Mouse (Mus musculus) hindbrain, embryonic 15.5 days (tissue): ENCODE results near the gene Abcc4. TPM values are rescaled to one million over a fixed set of nuclear protein-coding genes. Genes with fewer than 3 reads are reported as not detected.

ENCODE experiments used
- ATAC-seq: fragments of 200-750 bp; cut with Nextera tagmentation; 2 replicates; pipeline ENCODE4 v1.8.0; 2017; ENCODE audit warnings: low read depth, moderate number of reproducible peaks, moderate TSS enrichment; ENCODE audit not compliant: low FRiP score
- H3K27ac ChIP-seq: fragments of 300-500 bp; sonication (generic); replicated peaks from 2 replicates; pipeline ENCODE4 v1.5.1; 2015; ENCODE audit warnings: mild to moderate bottlenecking, inconsistent platforms
- H3K27me3 ChIP-seq: fragments of 300-500 bp; sonication (generic); 2 replicates; pipeline ENCODE4 v1.6.1; 2015; ENCODE audit warnings: control low read depth, inconsistent platforms
- H3K36me3 ChIP-seq: fragments of 300-500 bp; sonication (generic); 2 replicates; pipeline ENCODE4 v1.6.1; 2015; ENCODE audit warnings: control low read depth, inconsistent platforms
- H3K4me1 ChIP-seq: fragments of 300-500 bp; sonication (generic); replicated peaks from 2 replicates; pipeline ENCODE4 v1.6.1; 2015; ENCODE audit warnings: control low read depth, inconsistent platforms
- H3K4me2 ChIP-seq: fragments of 300-500 bp; sonication (generic); 2 replicates; pipeline ENCODE4 v1.6.1; 2015; ENCODE audit warnings: moderate library complexity, mild to moderate bottlenecking, inconsistent platforms
- H3K4me3 ChIP-seq: fragments of 300-500 bp; sonication (generic); 2 replicates; pipeline ENCODE4 v1.5.1; 2015; ENCODE audit warnings: mild to moderate bottlenecking, inconsistent platforms
- H3K9ac ChIP-seq: fragments of 300-500 bp; sonication (generic); 2 replicates; pipeline ENCODE4 v1.6.1; 2015; ENCODE audit warnings: inconsistent platforms
- H3K9me3 ChIP-seq: fragments of 300-500 bp; sonication (generic); 2 replicates; pipeline ENCODE4 v1.6.1; 2016; ENCODE audit warnings: control low read depth, inconsistent platforms
- WGBS: fragments of 180-500 bp; shearing (Covaris S2); methylation state at CpG from one replicate; pipeline ENCODE4 v1.1.7; 2015; 5-methylcytosine and 5-hydroxymethylcytosine counted together
- polyA plus RNA-seq: library from polyadenylated mRNA; unstranded; fragments of >200 nt; fragmentation: Nextera tagmentation; extraction: Ambion mirVana; gene quantifications from 2 replicates; pipeline ENCODE4 v1.2.1, GENCODE M21; 2015

Gene Abcc4
- polyA plus RNA-seq, 1 experiment from 2014 or later: 2.3 TPM

DNA sequence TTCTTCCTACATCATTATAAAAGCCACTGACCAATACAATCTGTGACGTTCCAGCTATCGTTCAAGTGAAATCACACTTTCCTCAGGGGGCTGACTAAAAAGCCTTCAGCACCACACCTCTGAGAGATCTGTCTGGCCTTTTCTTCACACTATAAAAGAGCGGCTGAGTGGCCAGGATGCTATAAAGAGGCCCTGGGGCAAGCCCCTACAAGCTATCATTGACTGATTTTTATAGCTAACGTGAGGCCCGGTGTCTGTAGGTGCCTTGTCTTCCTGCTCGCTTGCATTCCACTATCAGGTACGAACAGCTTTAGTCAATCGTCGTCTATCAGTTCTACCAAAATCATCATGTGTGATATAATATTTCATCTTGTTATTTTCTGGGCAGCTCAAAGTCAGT lies 92.3 kb downstream of the Abcc4 start:
- H3K9ac ChIP-seq: no peak overlapping the region
- H3K27ac ChIP-seq: no peak overlapping the region
- no peaks in the 10 kb centered on the region for H3K27me3 ChIP-seq
- no peak for ATAC-seq
- no peak overlapping the region for H3K4me2 ChIP-seq
- H3K36me3 ChIP-seq: no peaks in the 10 kb centered on the region
- H3K4me3 ChIP-seq: no peak overlapping the region
- no peaks in the 10 kb centered on the region for H3K9me3 ChIP-seq
- H3K4me1 ChIP-seq: no peaks in the 10 kb centered on the region
- whole genome bisulfite sequencing: 78% methylated on average over 9 of the region's 9 CpGs

DNA sequence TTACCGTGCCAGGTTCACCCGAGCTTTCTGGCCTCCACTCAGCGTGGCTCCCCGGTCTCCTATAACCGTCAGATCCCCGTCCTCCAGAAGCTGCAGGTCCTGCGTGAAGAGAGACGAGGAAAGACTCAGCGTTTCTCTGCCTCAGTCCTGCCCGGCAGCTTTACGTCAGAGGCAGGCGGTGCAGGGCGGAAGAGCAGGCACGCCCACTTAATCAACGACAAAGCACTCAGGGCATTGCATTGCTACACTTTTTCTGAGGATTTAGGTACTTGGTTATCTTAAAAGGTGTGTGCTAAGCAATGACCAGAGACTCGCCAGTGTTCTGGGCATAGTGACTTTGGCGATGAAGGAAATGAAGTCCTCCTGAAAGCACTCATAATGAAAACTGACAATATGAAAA lies 94.3 kb downstream of the Abcc4 start:
- Histone ChIP-seq H3K9ac (no peak overlapping the region), H3K4me1 (no peaks in the 10 kb centered on the region), H3K4me3 (no peak overlapping the region), H3K27me3 (no peaks in the 10 kb centered on the region), H3K9me3 (no peaks in the 10 kb centered on the region), H3K36me3 (no peaks in the 10 kb centered on the region), H3K4me2 (no peak overlapping the region), H3K27ac (no peak overlapping the region)
- no peak for ATAC-seq
- WGBS: 86% methylated on average over 17 of the region's 17 CpGs

- Histone ChIP-seq H3K4me1 (no peaks in the 10 kb centered on the region), H3K27ac (no peak overlapping the region), H3K9me3 (no peaks in the 10 kb centered on the region), H3K36me3 (no peaks in the 10 kb centered on the region), H3K4me3 (no peak overlapping the region), H3K9ac (no peak overlapping the region), H3K4me2 (no peak overlapping the region), H3K27me3 (no peaks in the 10 kb centered on the region)
- WGBS: 97% methylated on average over 11 of the region's 11 CpGs
- ATAC-seq: no peak
Measured at GRCm38 (mm10) chr14:118610786-118611185, 95.2 kb downstream of the Abcc4 start.

DNA sequence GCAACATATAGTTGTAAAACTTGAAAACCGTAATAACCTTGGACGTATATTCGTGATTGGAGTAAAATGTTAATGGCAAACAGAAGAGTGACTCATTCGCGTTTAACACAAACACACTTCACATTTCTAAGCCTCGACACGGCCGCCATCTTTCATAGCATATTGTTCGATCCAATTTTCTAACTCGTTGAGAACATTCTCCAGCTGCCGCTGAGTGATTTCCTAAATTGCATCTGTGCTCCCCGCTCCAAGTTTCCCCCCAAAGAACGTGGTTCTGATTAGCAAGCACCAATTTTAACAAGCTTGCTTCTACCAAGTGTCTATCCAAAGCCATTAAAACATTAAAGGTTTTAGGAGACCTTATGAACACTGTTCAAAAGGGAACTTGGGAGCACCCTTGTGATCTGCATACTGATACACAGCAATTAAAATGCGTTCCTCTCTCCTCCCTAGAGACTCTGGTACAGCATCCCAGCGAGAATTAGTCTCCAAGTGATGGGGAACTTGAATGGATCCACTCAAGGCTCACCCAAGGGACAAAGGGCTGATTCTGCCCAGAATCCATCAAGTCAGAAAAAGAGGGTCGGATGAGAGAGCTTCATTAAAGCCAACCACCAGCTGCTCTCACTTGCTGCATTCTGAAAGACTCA lies 97.1 kb downstream of the Abcc4 start:
- no peak overlapping the region for H3K4me2 ChIP-seq

DNA sequence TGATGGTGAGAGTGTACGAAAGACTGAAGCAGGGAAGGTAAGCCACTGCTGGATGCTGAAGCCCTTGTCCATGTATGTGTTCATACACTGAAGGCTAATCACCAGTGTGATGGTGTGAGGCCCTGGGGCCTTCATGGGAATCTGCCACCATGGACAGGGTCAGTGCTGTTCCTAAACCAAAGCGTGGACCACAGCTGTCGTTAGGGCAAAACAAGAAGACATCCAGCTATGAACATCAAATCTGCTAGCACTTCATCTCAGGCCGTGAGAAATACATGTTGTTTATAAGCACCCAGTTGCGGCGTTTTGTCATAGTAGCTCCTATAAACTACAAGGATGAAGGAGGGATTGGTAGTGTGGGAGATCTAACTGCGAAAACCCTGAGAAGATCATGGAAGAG lies 97.7 kb downstream of the Abcc4 start:
- no peak overlapping the region for H3K4me2 ChIP-seq
- no peak overlapping the region for H3K4me3 ChIP-seq
- WGBS: 95% methylated on average over 7 of the region's 7 CpGs
- no peaks in the 10 kb centered on the region for H3K27me3 ChIP-seq
- no peak for ATAC-seq
- H3K9me3 ChIP-seq: no peaks in the 10 kb centered on the region
- H3K9ac ChIP-seq: no peak overlapping the region
- no peaks in the 10 kb centered on the region for H3K36me3 ChIP-seq
- no peaks in the 10 kb centered on the region for H3K4me1 ChIP-seq
- H3K27ac ChIP-seq: no peak overlapping the region

More for the DNA sequence above, 97.1 kb downstream of the Abcc4 start:
- Histone ChIP-seq H3K4me3 (no peak overlapping the region), H3K9ac (no peak overlapping the region), H3K27ac (no peak overlapping the region), H3K27me3 (no peaks in the 10 kb centered on the region), H3K4me1 (no peaks in the 10 kb centered on the region), H3K9me3 (no peaks in the 10 kb centered on the region), H3K36me3 (no peaks in the 10 kb centered on the region)
- ATAC-seq: peak; percentile 32
- WGBS: 66% methylated on average over 16 of the region's 16 CpGs

- Histone ChIP-seq H3K4me2 (no peak overlapping the region), H3K9ac (no peak overlapping the region), H3K27me3 (no peaks in the 10 kb centered on the region), H3K27ac (no peak overlapping the region), H3K4me1 (no peaks in the 10 kb centered on the region), H3K9me3 (no peaks in the 10 kb centered on the region), H3K36me3 (no peaks in the 10 kb centered on the region), H3K4me3 (no peak overlapping the region)
- ATAC-seq: no peak
- WGBS: 90% methylated on average over 9 of the region's 9 CpGs
Measured at GRCm38 (mm10) chr14:118606476-118606875, 99.5 kb downstream of the Abcc4 start.

GRCm38 (mm10) chr14:118604903-118605302 lies 101.1 kb downstream of the Abcc4 start:
- 98% methylated on average over 2 of the region's 2 CpGs for WGBS
- no peak for ATAC-seq
- no peaks in the 10 kb centered on the region for H3K4me1 ChIP-seq
- no peak overlapping the region for H3K4me3 ChIP-seq
- H3K27me3 ChIP-seq: no peaks in the 10 kb centered on the region
- no peaks in the 10 kb centered on the region for H3K36me3 ChIP-seq
- H3K9ac ChIP-seq: no peak overlapping the region
- H3K27ac ChIP-seq: no peak overlapping the region
- no peaks in the 10 kb centered on the region for H3K9me3 ChIP-seq
- H3K4me2 ChIP-seq: no peak overlapping the region

DNA sequence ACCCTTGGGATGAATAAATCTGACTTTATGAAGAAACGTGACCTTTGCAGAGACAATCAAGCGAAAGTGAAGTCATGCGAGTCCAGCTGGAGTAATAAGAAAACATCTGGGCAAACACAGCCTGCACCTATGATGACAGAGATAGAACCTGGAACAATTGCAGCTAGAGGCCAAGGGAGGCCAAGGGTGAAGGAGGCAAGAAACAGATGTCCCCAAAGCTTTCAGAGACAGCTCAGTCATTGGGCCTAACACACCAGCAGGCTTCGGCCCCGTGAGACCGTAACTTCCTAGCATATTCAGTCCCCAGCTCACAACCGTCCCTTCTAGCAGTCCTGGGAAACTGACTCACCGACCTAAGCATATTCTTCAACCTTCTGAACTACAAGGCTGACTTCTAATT lies 104.0 kb downstream of the Abcc4 start:
- no peak for ATAC-seq
- Histone ChIP-seq H3K27ac (no peak overlapping the region), H3K27me3 (no peaks in the 10 kb centered on the region), H3K9me3 (no peaks in the 10 kb centered on the region), H3K36me3 (no peaks in the 10 kb centered on the region), H3K4me1 (no peaks in the 10 kb centered on the region), H3K4me3 (no peak overlapping the region), H3K9ac (no peak overlapping the region), H3K4me2 (no peak overlapping the region)
- 74% methylated on average over 8 of the region's 8 CpGs for WGBS

- Histone ChIP-seq H3K9ac (no peak overlapping the region), H3K27me3 (no peaks in the 10 kb centered on the region), H3K4me1 (peaks cover 4% of the 10 kb centered on the region; the same call in 1 of the 2 replicates), H3K4me3 (no peak overlapping the region), H3K36me3 (no peaks in the 10 kb centered on the region), H3K27ac (no peak overlapping the region), H3K9me3 (no peaks in the 10 kb centered on the region), H3K4me2 (no peak overlapping the region)
- 51% methylated on average over 6 of the region's 6 CpGs for WGBS
- no peak for ATAC-seq
Measured at GRCm38 (mm10) chr14:118600746-118601145, 105.3 kb downstream of the Abcc4 start.

- Histone ChIP-seq H3K27ac (no peak overlapping the region), H3K4me3 (no peak overlapping the region), H3K4me2 (no peak overlapping the region), H3K36me3 (no peaks in the 10 kb centered on the region), H3K4me1 (peaks cover 5% of the 10 kb centered on the region; the same call in 1 of the 2 replicates), H3K27me3 (0 out of 2 replicates have a peak, but pooled peaks cover 3% of the 10 kb centered on the region), H3K9ac (no peak overlapping the region), H3K9me3 (no peaks in the 10 kb centered on the region)
- WGBS: 95% methylated on average over 3 of the region's 3 CpGs
- ATAC-seq: no peak
Measured at GRCm38 (mm10) chr14:118598757-118599156, 107.3 kb downstream of the Abcc4 start.

GRCm38 (mm10) chr14:118594463-118594862 lies 111.6 kb downstream of the Abcc4 start:
- Histone ChIP-seq H3K4me1 (peaks cover 8% of the 10 kb centered on the region), H3K36me3 (no peaks in the 10 kb centered on the region), H3K27me3 (0 out of 2 replicates have a peak, but pooled peaks cover 6% of the 10 kb centered on the region), H3K9ac (no peak overlapping the region), H3K4me3 (no peak overlapping the region), H3K4me2 (no peak overlapping the region), H3K27ac (no peak overlapping the region), H3K9me3 (no peaks in the 10 kb centered on the region)
- 87% methylated on average over 13 of the region's 13 CpGs for WGBS
- ATAC-seq: no peak

DNA sequence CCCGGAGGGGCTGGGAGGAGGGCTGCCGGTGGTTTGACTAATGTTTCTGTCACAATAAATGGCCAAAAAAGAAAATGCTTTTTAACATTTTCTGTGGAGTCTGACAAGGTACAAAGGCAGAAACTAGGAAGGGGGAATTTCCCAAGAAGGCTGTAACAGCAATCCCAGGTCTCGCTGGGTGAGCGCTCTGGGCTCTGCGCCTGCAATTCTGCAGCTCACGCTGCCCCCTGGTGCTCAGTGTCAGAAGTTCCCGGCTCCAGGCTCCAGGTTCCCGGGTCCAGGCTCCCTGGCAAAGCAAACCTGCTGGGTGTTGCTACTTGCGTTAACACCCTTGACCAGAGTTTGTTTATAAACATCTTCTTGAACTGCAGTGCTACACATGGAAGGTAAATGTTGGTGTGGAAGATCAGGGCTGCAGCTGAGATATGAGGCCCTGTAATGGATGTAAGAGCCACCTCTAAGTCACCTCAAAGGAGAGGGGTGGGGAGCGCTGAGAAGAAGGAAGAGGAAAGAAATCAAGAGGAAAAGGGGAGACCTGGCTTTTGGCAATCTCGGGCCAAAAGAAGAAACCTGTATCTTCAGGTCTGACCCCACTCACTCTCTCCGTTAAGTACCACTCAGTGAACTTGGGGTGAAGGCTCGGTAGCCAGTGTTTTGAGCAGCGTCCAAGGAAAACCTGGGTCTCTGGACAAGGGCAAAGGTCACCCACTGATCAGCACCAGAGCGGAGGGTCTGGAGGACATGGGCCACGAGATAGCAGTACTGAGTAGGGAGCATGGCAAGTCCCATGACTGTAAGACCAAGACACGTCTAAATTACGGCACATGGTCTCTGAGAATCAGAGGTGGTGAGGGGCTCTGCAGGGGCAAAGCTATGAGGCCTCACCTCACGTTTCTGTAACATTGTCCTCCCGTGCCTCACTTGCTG lies 114.3 kb downstream of the Abcc4 start:
- peak; percentile 84 for ATAC-seq
- Histone ChIP-seq H3K4me1 (peaks cover 8% of the 10 kb centered on the region), H3K36me3 (no peaks in the 10 kb centered on the region), H3K4me3 (no peak overlapping the region), H3K9me3 (no peaks in the 10 kb centered on the region), H3K9ac (no peak overlapping the region), H3K27ac (no peak overlapping the region), H3K4me2 (no peak overlapping the region), H3K27me3 (0 out of 2 replicates have a peak, but pooled peaks cover 6% of the 10 kb centered on the region)
- WGBS: 50% methylated on average over 20 of the region's 20 CpGs
